Mouse (Mus musculus): ENCODE results near the gene Pde4a.
"Not testable (repeated sequence)": the region's sequence is repeated elsewhere in the genome, so short reads cannot be mapped to it uniquely, and the experiment has no call there.

The Pde4a gene

GRCm38 (mm10) chr9:21244428-21245112, 79.1 kb downstream of the Pde4a start:
- no peak for DNase-seq (ENCODE audit: low spot score in 2 of 2)

GRCm38 (mm10) chr9:21245113-21245487, 79.6 kb downstream of the Pde4a start:
- DNase-seq (ENCODE audit: low spot score in 2 of 2), result no peak

GRCm38 (mm10) chr9:21246342-21246741, 80.8 kb downstream of the Pde4a start:
- no peak for DNase-seq (ENCODE audit: low spot score in 2 of 2)

GRCm38 (mm10) chr9:21248326-21248725, 82.8 kb downstream of the Pde4a start, which contains the start of gene S1pr5:
S1pr5 (minus strand) TSS chr9:21248443.
- DNase-seq (ENCODE audit: low spot score in 2 of 2), result no peak

- DNase-seq (ENCODE audit: low spot score in 2 of 2), result no peak
These were observed 84.4 kb downstream of the Pde4a start for GRCm38 (mm10) chr9:21249629-21250508.

GRCm38 (mm10) chr9:21250509-21250908, 85.0 kb downstream of the Pde4a start:
- no peak for DNase-seq (ENCODE audit: low spot score in 2 of 2)

- DNase-seq (ENCODE audit: low spot score in 2 of 2), result no peak
These were observed 85.7 kb downstream of the Pde4a start for GRCm38 (mm10) chr9:21251116-21251735.

- no peak for DNase-seq (ENCODE audit: low spot score in 2 of 2)
These were observed 89.2 kb downstream of the Pde4a start for GRCm38 (mm10) chr9:21254690-21255089.

DNA sequence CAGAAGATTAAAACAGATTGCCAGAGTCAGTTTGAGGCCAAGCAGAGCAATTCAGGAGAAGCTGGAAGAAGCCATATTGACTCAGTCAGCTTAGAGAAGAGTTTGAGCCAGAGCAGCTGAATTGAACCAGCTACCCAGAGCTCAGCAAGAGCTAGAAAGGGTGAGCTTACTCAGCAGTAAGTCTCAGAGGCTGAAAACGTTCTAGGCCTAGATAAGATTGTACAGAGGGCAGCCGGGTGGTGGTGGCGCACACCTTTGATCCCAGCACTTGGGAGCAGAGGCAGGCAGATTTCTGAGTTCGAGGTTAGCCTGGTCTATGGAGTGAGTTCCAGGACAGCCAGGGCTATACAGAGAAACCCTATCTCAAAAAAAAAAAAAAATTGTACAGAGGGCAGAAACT, 90.8 kb downstream of the Pde4a start:
- not testable (repeated sequence) for DNase-seq (ENCODE audit: low spot score in 2 of 2)

DNA sequence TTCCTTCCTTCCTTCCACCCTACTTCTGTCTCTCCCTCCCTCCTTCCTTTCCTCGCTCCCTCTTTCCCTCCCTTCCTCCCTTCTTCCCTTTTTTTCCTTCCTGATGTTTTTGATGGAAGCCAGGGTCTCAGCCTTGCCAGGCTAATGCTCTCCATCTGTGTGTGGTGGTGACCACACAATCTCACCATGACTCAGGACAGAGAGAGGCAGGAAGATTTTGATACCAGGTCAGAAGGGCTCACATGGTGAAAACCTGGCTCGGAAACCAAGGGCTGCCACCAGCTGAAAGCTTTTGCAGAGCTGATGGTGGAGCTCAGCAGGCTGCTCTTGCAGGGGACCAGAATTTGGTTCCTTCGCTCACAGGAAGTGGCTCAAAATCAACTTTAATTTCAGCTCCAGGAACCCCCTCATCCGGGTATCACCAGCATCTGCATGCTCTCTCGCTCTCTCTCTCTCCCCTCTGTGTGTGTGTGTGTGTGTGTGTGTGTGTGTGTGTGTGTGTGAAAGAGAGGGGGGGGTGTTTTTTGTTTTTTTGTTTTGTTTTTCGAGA, 95.1 kb downstream of the Pde4a start:
- DNase-seq (ENCODE audit: low spot score in 2 of 2), result no peak

- DNase-seq (ENCODE audit: low spot score in 2 of 2), result no peak
These were observed 96.3 kb downstream of the Pde4a start for GRCm38 (mm10) chr9:21261831-21262230.

All from spleen, postnatal 14 days (tissue).